Mouse (Mus musculus) thymus, postnatal 10 days (tissue): ENCODE measurements around the gene Slc5a1.

Experiments used
- DNase-seq, 2 experiments: peaks; one replicate each; pipeline ENCODE4 v3.0.0; 2021; ENCODE audit warnings: low spot score in 2 of 2

The Slc5a1 gene

GRCm38 (mm10) chr5:33104025-33104481 lies at the start of gene Slc5a1:
Slc5a1 (plus strand) TSS chr5:33104219.
- no peak for DNase-seq

GRCm38 (mm10) chr5:33056126-33056765 lies 47.8 kb upstream of the Slc5a1 start:
- no peak for DNase-seq

- DNase-seq = no peak
Measured at GRCm38 (mm10) chr5:33070071-33070470, 33.9 kb upstream of the Slc5a1 start.

- DNase-seq = no peak
Measured at GRCm38 (mm10) chr5:33076490-33077191, 27.4 kb upstream of the Slc5a1 start.

GRCm38 (mm10) chr5:33082896-33083295 lies 21.1 kb upstream of the Slc5a1 start:
- no peak for DNase-seq

GRCm38 (mm10) chr5:33084599-33084998 lies 19.4 kb upstream of the Slc5a1 start:
- no peak for DNase-seq

- no peak for DNase-seq
Measured at GRCm38 (mm10) chr5:33091342-33091741, 12.7 kb upstream of the Slc5a1 start.

GRCm38 (mm10) chr5:33095315-33095714 lies 8.7 kb upstream of the Slc5a1 start:
- no peak for DNase-seq

GRCm38 (mm10) chr5:33102369-33103055 lies 1.5 kb upstream of the Slc5a1 start:
- no peak for DNase-seq

GRCm38 (mm10) chr5:33104876-33105275 lies 857 bp downstream of the Slc5a1 start:
- DNase-seq = no peak

GRCm38 (mm10) chr5:33105660-33106059 lies 1.6 kb downstream of the Slc5a1 start:
- DNase-seq = no peak

GRCm38 (mm10) chr5:33107056-33107455 lies 3.0 kb downstream of the Slc5a1 start:
- no peak for DNase-seq

- no peak for DNase-seq
Measured at GRCm38 (mm10) chr5:33107778-33108405, 3.9 kb downstream of the Slc5a1 start.

- no peak for DNase-seq
Measured at GRCm38 (mm10) chr5:33121871-33122315, 17.9 kb downstream of the Slc5a1 start.

GRCm38 (mm10) chr5:33123658-33124057 lies 19.6 kb downstream of the Slc5a1 start:
- DNase-seq = no peak

- no peak for DNase-seq
Measured at GRCm38 (mm10) chr5:33125318-33125717, 21.3 kb downstream of the Slc5a1 start.

- DNase-seq = no peak
Measured at GRCm38 (mm10) chr5:33134132-33134531, 30.1 kb downstream of the Slc5a1 start.

GRCm38 (mm10) chr5:33135611-33136010 lies 31.6 kb downstream of the Slc5a1 start:
- DNase-seq = no peak

- peak in 1 of 2 experiments; percentile 19 for DNase-seq
Measured at GRCm38 (mm10) chr5:33142790-33143455, 38.9 kb downstream of the Slc5a1 start.

- no peak for DNase-seq
Measured at GRCm38 (mm10) chr5:33144025-33144424, 40.0 kb downstream of the Slc5a1 start.

GRCm38 (mm10) chr5:33146837-33147236 lies 42.8 kb downstream of the Slc5a1 start:
- DNase-seq = no peak

GRCm38 (mm10) chr5:33147691-33148090 lies 43.7 kb downstream of the Slc5a1 start:
- DNase-seq = no peak
